Mouse (Mus musculus) embryo, embryonic 9.5 days (tissue): ENCODE measurements around the gene Lrrc10.
"Not testable (repeated sequence)": the region's sequence is repeated elsewhere in the genome, so short reads cannot be mapped to it uniquely, and the experiment has no call there.

Source experiments
- DNase-seq: peaks from one replicate; pipeline ENCODE4 v3.0.0-alpha.2; 2017; ENCODE audit errors: extremely low spot score

The Lrrc10 gene

DNA sequence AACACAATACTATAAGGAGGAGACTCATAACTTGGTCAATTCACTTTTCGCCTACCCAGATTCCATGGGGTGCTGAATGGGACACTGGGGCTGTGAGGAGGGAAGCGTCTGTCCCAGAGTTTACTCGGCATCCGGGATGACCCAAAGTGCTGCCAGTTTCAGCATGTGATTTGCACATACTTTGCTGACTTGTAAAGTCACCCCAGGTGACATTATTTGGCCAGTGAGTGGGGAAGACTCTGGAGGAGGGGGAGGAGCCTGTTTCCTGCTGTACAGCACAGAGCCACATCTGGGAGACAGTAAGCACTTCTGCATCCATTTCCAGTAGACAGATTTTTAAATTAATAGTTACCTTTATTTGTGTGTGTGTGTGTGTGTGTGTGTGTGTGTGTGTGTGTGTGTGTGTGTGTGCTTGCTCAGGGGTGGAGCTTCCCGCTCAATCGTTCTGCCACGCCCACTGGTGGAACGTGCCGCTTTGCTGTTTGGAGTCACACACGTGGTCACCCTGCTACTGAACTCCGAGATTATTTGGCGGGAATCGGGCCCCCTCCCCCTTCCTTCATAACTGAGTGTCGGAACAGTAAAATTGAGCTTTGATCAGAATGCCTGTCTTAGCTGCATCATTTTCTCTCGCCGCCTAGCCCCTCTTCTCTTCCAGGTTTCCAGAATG is 1.5 kb upstream of the Lrrc10 start:
- DNase-seq, result not testable (repeated sequence)

DNA sequence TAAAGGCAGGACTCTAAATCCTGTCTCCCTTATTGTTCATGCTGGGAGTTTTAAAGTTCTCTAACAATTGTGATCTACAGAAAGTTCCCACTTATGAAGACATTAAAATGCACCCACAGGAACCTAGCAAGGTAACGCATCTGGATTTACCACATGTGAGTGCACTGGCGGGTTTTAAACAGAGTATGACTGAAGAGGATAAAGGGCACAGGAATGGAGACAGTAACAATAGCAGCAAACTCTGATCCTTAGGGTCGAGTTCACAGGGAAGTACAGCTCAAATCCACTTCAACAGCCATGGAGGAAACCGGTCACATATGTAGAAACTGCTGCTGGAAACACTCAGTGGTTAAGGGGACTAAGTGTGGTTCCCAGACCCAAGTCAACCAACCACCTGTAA is 4.1 kb downstream of the Lrrc10 start:
- no peak for DNase-seq

DNA sequence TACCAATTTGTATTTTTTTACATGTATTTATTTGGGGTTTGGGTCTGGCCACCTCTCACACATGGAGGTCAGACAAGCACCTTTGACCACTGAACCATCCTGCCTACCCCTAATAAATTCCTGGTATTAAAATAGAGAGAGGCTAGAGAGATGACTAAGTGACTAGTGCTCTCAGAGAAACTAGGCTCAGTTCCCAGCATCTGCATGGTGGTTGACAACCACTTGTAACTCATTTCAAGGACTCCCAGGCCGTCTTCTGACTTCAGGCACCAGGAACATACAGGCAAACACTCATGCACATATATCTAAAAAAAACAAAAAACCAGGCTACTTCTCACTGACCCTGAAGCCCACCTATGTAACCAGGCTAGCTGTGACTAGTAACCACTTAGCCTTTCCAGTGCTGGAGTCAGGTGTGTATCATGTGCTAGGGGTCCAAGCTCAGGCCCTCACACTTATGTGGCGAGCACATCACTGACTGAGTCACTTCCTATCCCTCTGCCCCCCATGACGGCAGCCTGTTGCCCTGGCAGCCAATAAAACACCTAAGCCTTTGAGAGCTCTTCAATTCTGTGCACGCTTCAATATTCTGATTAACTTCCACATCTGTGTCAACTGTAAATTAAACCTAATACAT is 4.9 kb downstream of the Lrrc10 start:
- DNase-seq, result no peak

DNA sequence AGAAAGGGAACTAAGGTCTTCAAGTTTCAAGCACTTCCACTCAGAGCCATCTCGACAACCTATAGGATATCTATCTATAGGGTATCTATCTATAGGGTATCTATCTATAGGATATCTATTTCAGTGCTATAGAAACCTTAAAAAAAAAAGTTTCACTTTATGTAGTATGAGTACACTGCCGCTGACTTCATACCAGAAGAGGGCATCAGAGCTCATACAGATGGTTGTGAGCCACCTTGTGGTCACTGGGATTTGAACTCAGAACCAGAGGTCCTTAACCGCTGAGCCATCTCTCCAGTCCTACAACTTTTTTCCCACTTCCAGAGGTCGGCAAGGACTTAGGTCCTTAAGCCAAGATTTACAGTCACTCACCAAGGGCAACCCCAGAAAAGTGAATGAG is 10.5 kb downstream of the Lrrc10 start:
- no peak for DNase-seq

DNA sequence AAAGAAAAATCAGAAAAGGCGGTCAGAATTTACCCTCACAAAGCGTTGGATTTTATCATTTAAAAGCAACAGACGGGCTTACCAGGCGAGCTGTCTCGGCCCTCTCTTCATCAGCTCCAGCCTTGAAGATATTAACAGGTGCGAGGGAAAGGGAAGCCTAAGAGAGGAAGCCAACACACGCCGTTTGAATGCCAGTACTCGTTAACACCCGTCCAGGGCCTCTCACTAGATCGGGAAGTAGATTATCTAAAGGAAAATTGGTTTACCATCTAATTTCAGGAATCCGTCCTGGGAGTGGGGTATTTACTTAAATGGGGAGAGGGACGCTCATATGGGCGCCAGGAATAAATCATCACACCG is 17.7 kb downstream of the Lrrc10 start:
- DNase-seq, result no peak

DNA sequence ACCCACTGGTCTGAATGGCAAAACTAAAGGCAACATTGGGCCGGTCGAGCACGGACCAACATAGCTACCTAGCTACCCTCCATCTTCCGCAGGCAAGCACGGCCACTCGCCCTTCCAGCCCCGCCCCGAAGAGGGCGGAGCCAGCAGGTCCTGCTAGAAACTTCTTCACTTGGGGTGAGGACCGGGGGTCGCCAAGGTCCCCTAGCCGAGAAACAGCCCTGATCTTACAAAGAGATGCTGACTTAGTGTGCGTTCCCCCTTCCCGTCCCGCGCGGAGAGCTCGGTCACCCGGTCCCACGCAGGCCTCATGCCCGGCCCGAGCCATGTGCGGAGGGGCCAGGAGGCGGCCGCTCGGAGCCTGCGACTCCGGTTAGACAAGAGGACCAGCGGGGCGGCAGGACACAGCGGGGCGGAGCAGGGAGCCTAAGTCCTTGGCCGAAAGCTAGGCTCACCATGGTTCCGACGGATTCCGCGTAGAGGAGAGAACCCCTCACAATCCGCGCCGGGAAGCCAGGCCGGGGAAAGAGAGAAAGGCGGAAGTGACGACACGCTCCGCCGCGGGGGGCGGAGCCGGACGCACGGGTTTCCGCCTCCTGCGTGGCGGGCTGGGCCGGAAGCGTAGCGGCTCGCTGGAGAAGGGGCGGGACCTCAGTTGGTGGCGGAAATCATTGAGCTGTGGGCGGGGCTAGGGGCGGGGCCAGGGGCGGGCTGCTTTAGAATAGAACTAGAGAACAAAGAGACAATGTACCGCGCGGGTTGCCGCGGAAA is 18.3 kb downstream of the Lrrc10 start, which contains the start of gene Cct2:
Gene Cct2, minus strand, starts transcription at position 561 of the 768 bp plus-strand sequence.
- peak; percentile 99 for DNase-seq

DNA sequence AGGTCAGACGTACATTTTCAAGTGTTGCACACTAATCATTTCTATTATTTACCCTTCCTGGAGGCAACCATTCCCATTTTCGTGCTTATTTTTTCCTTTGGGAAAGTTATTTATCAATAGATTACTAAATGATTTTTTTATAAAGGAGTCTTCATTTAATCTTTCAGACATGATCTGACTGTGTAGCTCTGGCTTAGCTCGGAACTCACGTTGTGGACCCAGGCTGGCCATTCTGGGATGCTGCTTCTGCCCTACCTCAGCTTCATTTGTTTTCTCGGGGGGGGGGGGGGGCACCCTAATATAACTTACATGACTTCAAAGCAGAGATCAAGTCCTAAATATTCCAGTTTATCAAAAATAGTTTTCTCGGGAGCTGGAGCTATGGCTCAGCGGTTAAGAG is 18.9 kb downstream of the Lrrc10 start:
- DNase-seq, result no peak

DNA sequence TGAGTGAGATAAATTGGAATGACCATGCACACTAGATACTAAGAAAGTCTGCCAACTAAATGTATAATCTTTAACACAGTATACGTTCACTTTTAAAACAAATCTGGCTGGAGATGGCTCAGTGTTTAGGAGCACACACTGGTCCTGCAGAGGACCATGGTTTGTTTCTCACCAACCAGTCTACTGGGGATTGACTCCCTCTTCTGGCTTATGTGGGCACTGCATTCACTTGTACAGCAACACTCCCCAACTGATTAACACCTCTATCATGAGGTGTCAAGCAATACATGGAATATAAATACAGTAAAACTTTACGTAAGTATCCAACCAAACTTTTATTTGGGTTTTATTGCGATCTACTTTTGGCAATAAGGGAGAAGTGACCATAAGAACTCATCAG is 24.0 kb downstream of the Lrrc10 start:
- no peak for DNase-seq

DNA sequence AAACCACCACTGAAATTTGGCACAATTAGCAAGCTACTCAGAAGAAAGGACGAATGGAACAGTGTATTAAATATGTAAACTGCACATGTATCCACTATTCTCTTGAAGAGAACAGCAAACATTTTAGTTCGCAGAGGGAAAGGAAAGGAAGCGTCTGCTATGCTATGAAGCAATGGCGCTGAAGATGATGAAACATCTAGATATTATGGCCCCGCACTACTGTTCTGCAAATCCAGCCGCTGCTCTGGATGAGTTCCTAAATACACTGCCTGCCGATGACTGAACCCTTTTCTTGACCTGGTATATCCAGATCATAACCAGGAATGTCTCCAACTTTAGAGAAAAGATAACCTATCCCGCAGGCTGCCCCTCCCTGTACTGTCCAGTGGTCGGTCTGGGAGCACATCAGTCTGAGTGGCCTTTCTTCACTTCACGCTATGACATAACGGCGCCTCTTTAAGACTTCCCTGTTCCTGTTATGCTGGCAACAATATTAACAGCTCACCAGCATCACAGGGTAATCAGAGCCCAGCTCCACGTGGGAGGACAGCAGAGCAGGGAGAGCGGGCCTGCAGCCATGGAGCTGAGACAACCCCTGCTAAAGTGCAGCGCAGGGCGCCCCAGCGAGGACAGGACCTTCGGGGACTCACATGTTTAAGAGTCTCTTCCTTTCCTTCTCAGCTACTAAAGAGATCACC is 27.2 kb downstream of the Lrrc10 start:
- no peak for DNase-seq

DNA sequence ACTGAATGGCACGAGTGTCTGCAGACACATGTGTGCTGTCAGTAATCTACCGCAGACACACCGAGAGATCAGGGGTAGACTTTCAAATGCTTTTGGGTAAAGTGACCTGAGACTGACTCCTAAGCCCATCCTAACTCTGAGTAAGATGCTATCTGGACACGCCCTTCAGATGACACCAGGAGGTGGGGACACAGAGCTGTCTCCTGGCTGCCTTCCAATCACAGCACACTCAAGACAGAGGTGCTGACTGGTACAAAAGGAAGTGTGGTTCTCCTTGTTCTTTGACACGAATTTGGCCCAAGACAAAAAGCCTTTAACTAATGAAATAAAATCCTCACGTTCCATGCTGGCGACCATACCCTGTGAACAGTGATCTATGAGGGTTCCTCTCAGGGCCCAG is 28.0 kb downstream of the Lrrc10 start:
- no peak for DNase-seq

DNA sequence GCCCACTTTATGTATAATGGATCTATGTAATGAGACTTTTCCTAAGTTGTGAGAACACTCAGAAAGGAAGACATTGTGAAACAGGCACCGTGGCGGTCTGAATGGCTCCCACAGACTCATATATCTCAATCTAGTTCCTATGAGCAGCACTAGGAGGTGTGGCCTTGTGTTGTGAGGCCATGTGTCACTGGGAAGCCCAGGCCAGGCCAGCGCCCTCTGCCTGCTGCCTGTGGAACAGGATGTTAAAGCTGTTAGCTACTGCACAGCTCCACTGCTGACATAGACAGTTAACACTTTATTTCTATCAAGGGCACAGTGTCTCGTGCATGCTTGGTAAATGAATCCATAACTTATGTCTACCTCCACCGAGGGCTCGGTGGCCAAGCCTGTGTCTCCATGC is 33.1 kb downstream of the Lrrc10 start:
- DNase-seq, result no peak

DNA sequence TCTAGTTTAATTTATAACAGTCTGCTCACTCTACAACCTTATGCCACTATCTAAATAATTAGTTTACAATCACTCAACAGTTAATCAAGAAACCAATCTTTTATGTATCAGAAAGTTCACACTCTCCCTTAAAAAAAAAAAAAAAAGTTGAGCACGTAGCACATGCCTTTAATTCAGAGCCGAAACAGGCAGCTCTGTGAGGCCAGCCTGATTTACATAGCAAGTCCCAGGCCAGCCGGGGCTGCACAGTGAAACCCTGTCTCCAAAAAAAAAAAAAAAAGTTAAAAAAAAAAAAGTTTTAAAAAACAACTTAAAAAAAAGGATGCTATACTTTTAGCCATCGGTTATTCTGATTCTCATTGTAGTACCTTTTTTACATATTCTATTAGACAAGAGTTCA is 36.2 kb downstream of the Lrrc10 start:
- DNase-seq, result no peak

DNA sequence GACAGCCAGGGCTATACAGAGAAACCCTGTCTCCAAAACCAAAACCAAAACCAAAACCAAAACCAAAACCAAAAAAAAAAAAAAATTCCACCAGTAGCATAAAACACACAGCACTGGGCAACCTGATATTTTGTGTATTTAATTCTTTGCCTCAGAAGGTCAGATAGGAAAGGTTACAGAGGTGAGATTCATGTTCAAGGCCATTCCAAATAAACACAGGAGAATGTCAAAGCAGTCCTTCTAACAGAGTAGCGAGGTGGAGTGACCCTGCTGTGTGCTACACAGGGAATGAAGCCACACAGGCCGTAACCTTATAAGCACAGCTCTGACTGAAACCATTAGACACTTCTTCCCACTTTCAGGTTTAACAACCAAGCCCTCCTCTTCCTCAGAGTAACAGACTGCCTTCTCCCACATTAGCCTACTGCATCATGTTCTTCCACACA is 36.8 kb downstream of the Lrrc10 start:
- DNase-seq, result no peak

DNA sequence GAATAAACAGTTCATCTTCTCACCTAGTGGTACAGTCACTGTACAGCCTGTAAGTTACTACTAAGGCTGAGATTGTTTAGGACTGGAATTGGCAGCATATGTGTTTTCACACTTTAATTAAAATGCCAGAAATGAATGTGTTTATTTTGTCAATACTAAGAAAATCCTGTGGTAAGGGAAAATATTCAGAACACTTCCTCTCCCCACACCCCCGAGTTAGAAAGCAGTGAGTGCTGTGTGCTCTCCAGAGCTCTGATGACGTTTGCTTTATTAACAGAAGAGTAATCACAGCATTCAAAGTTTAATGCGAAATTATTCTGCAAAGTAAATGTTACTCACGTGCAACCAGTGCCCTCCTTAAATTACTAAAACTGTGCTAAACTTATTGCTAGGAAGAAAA is 44.5 kb downstream of the Lrrc10 start:
- no peak for DNase-seq

DNA sequence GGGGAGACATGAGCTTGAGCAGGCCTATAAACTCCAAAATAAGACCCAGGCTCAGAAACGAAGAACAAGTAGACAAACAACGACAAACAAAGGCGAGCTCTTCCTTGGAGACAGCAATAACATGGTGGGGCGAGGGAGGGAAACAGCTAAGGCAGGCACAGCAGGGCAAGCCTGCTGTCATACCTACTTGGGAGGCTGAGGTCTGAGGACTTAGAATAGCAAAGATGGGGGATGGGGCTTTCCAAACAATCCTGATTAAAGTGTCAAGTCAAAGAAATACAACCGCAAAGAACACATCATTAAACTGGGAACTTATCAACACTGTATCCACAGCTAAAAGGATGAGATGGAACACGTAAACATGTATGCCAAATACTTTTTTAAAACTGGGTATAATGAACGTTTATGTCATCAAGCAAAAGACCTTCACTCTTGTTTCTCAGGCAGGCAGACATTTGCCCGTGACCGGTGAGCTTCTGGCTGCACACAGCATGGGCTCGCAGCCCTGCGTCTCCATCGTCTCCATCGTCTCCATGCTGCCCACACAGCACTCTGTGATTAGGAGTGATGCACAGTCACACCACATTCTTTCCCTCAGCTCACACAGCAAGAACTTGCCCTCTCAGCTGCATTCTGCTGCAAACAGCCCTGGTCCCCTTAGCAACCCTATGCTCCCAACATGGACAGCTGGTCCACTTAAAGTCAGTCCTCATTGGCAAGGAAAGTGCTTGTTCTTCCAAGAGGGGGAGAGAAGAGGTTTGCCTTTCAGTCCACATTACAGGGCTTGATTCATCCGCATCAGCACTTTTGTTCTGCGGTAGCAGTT is 49.6 kb downstream of the Lrrc10 start:
- DNase-seq, result peak; percentile 54

DNA sequence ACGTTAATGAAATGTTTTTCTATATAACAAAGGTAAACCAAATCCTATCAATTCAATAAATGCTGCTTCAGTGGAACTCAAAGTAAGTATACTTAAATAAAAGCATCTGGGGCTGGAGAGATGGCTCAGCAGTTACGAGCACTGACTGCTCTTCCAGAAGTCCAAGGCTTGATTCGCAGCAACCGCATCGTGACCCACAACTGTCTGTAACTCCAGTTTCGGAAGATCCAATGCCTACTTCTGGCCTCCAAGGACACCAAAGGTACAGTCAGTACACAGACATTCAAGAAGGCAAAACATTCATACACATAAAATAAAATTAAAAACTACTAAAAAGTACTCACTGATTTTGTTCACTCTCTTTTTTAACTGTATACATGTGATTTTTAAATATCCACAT is 51.0 kb downstream of the Lrrc10 start:
- no peak for DNase-seq
